Mouse (Mus musculus): ENCODE measurements at regions not wholly inside any gene's neighbourhood (a gene's known extent, or its start where the extent isn't known, plus 50 kb on each side); places are given as distances from the start of the nearest gene placed in this dataset.

DNA sequence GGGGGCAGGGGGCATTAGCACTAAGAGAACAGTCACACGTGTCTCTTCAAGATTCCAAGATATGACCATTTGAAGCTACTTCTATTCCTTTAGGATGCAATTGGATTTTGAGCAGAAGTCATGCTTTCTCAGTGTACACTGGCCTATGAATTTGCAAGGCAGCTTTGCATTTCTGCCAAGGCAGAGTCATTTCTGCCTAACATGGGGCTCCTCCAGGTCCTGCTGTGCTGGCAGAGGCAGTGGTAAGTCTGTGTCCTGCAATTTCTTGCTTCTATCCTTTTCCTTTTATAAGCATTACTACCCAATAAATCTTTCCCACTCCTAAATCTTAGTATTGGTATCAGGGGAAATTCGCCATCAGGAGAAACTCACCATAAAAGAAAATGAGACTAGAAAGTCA is 56.0 kb upstream of the Ostn start:
- CTCF ChIA-PET = interaction anchor here (0.5 kb wide), 1 partner anchor 11 kb away, joined by 3 read pairs; no protein-coding TSS in a partner anchor

All from spleen, embryonic (tissue).